Mouse (Mus musculus) embryo, embryonic 10.5 days (tissue): Measurements from ENCODE around the gene Pde3a.

Experiments
- DNase-seq: peaks from one replicate; pipeline ENCODE4 v3.0.0-alpha.2; 2015; ENCODE audit warnings: low spot score

The Pde3a gene

DNA sequence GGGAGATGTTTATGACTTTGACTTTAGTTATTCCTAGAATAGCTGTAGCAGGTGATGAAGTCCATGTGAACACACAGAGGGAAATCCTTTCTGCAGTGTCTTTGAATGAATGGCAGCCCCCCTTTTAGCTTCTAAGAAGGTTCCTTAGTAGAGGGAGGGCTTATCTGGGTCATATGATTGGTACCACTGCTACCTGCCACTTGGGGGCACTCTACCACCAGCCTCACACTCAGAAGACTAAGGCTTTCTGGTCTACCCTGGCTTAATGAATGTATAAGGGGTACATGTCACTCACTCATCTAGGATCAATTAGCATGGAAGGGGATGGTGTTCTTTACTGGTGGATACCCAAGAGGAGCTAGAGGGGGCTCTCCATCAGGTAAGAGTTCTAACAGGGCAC is 250.4 kb downstream of the Pde3a start:
- DNase-seq: no peak

- no peak for DNase-seq
These were observed 252.1 kb downstream of the Pde3a start for GRCm38 (mm10) chr6:141501171-141501570.

- DNase-seq: no peak
These were observed 273.5 kb downstream of the Pde3a start for GRCm38 (mm10) chr6:141522541-141522940.

DNA sequence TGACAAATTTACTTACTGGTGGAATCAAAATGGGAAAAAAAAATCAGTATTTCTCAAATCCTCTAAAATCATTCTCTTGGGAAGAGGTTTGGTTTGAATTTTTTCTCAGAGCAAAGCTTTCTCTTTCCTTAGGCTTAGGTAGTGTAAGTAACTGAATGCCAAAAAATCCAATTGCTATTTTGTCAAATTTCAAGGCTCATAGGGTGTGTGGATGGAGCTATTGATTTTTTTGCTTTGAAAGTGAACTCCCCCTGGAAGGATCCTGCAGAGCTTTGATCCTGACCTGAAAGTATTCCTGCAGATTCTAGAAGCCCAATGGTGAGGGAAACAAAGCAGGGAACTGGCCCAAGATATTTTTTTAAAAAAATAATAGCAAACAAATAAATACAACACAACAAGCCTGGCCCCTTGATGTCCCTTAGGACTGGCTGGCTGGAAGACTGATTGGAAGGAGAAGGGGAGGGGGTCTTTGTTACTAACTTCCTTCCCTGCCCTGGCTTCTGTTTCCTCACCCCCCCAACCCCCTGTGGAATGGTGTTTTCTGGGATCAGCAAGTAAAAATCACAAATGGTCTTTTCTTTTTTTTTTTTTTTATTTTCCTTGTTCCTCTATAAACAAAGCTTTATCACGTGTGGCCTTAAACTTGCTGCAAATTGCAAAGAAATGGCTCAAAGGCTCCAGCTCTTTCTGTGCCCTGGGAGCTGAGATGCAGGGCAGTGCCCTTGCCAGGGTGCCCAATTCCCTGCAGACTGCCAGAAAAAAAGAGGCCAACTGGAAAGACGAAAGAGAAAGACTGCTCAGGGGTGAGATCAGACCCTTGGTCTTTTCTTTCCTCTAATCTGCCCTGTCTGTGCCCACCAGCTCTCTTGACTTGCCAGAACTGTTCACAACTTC is 274.9 kb downstream of the Pde3a start, which contains the start of gene Slco1c1:
Slco1c1 (plus strand) TSS at position 622 of the 894 bp plus-strand sequence.
- no peak for DNase-seq

GRCm38 (mm10) chr6:141525787-141526186 is 276.7 kb downstream of the Pde3a start:
- DNase-seq: no peak

DNA sequence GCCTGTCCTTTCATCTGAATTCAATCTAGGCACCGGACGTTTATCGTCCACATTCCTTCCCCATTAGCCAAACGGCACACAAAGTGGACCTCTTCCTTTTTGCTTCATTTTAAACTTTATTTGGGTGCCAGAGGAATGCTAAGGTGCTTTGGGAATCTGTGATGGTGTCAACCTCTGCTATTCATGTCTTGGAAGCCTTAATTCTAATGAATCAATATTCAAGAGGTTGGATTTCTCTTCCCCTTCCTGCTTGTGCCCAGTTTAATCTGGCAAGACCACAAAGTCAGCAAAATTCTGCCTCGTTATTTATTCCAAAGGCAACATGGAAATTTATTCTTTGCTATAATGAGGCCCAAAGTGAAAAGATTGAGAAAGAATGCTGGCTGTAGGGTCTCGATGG is 281.8 kb downstream of the Pde3a start:
- DNase-seq: no peak

DNA sequence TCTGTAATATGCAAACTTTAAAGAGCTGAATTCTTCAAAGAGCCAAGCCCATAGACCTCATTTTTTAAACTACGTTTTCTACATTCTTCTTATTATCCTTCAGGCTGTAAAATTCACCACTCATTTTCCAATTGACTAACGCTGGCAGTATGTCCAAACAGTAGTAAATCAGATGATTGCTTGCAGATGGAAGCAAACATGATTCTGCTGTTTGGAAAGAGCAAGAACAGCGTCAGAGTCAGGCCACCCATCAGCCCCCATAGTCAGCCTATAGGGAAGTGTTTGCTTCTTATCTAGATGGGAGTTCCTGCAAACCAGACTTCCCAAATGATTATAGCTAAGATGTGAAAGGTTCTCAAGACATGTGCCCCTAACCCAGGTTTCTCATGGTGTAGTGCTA is 288.2 kb downstream of the Pde3a start:
- peak; percentile 26 for DNase-seq

GRCm38 (mm10) chr6:141541136-141541535 is 292.1 kb downstream of the Pde3a start:
- DNase-seq: no peak

- DNase-seq: no peak
These were observed 294.3 kb downstream of the Pde3a start for GRCm38 (mm10) chr6:141543344-141543743.
